23 mouse cellular contexts compared by ENCODE assay signal in the genomic region with DNA sequence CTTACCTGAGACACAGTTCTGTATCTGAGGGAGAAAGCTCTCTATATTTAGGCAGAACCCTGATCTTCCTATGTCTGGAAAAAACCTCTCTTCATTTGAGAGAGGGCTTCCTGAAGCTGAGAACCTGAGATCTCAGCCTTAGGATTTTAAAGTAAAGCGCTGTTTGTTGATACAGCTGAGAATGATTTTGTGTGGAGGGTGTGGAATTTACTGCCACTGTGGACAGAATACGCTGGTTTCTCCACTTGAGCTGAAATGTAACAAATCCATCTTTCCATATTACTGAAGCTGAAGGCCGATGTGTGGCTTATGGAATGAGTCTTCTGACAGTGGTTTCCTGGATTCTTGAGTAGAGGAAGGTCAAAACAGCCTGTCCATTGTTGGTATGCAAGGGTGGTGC.
A peak's percentile ranks its signal among the peaks of the same experiment; 100 is the strongest.
DNase-seq lines count a peak whose midpoint lies in the region; ATAC-seq lines count a peak whose summit lies in the region.
"Had no signal": no experiment of that assay in that cellular context is flagged by ENCODE, and none has a peak within 500 bp of the region (broad histone marks: within the 10 kb centered on the region; RNA-seq: fewer than 3 reads in every experiment).

No protein-coding gene starts in this region.

- H3K9ac ChIP-seq in embryonic facial prominence, embryonic 13.5 days: no peak overlapping the region
- no peak overlapping the region for H3K9ac ChIP-seq in limb, embryonic 13.5 days
- H3K9ac ChIP-seq: forebrain, embryonic 13.5 days; heart, embryonic 15.5 days; hindbrain, embryonic 13.5 days; intestine, embryonic 15.5 days had no signal

- H3K36me3 ChIP-seq in embryonic facial prominence, embryonic 13.5 days: no peaks in the 10 kb centered on the region
- H3K36me3 ChIP-seq in limb, embryonic 13.5 days: no peaks in the 10 kb centered on the region
- H3K36me3 ChIP-seq: heart, embryonic 15.5 days; hindbrain, embryonic 13.5 days; intestine, embryonic 15.5 days had no signal

- 40% methylated on average over 3 of the region's 3 CpGs for WGBS in embryonic facial prominence, embryonic 13.5 days
- WGBS in limb, embryonic 13.5 days: 52% methylated on average over 3 of the region's 3 CpGs

- DNase-seq in embryo, embryonic 11 days: peak; percentile 36
- no peak for DNase-seq in embryo, embryonic 9.5 days (ENCODE audit: extremely low spot score)
- DNase-seq in NIH3T3 (ENCODE audit: low read depth) (peak; percentile 40), MN1 (ENCODE audit: low spot score) (no peak)
- DNase-seq in left cerebral cortex, postnatal 25 days (ENCODE audit: low spot score in 2 of 2): no peak
- no peak for DNase-seq in T-cell, adult 2 months (ENCODE audit: low spot score)
- DNase-seq: adrenal gland, postnatal 10 days; cerebellum, adult 11 months; cerebellum, adult 8-10 months; cerebellum, postnatal 14 days; gastrocnemius, adult 2 months; gastrocnemius, postnatal 25 days; heart, adult 18-20 months; heart, postnatal 14 days; kidney, adult 18-20 months had no signal

- H3K4me3 ChIP-seq in embryonic facial prominence, embryonic 13.5 days: no peak overlapping the region
- no peak overlapping the region for H3K4me3 ChIP-seq in limb, embryonic 13.5 days
- H3K4me3 ChIP-seq: forebrain, embryonic 13.5 days; gastrocnemius, adult 2 months; heart, embryonic 15.5 days; hindbrain, embryonic 13.5 days; intestine, embryonic 15.5 days had no signal

- H3K4me1 ChIP-seq in embryonic facial prominence, embryonic 13.5 days: peaks cover 12% of the 10 kb centered on the region; the same call in 1 of the 2 replicates
- 0 out of 2 replicates have a peak, but pooled peaks cover 7% of the 10 kb centered on the region for H3K4me1 ChIP-seq in limb, embryonic 13.5 days
- H3K4me1 ChIP-seq: forebrain, embryonic 13.5 days; heart, embryonic 15.5 days; hindbrain, embryonic 13.5 days; intestine, embryonic 15.5 days had no signal

- no peak overlapping the region for H3K4me2 ChIP-seq in embryonic facial prominence, embryonic 13.5 days
- no peak overlapping the region for H3K4me2 ChIP-seq in limb, embryonic 13.5 days (replicated peaks)
- H3K4me2 ChIP-seq: forebrain, embryonic 13.5 days; heart, embryonic 11.5 days; heart, embryonic 15.5 days; hindbrain, embryonic 13.5 days; intestine, embryonic 15.5 days had no signal

- H3K9me3 ChIP-seq in embryonic facial prominence, embryonic 13.5 days: no peaks in the 10 kb centered on the region
- no peaks in the 10 kb centered on the region for H3K9me3 ChIP-seq in limb, embryonic 13.5 days
- H3K9me3 ChIP-seq: forebrain, embryonic 13.5 days; heart, embryonic 15.5 days; hindbrain, embryonic 13.5 days; intestine, embryonic 15.5 days had no signal

- H3K27me3 ChIP-seq in embryonic facial prominence, embryonic 13.5 days: no peaks in the 10 kb centered on the region
- no peaks in the 10 kb centered on the region for H3K27me3 ChIP-seq in limb, embryonic 13.5 days
- H3K27me3 ChIP-seq: CH12.LX; forebrain, embryonic 13.5 days; heart, embryonic 15.5 days; hindbrain, embryonic 13.5 days; intestine, embryonic 15.5 days had no signal

- peak overlapping the region; percentile 58 for H3K27ac ChIP-seq in embryonic facial prominence, embryonic 13.5 days
- H3K27ac ChIP-seq in limb, embryonic 13.5 days: 0 out of 2 replicates have a peak overlapping the region, but pooled peaks have one; percentile 0
- H3K27ac ChIP-seq: forebrain, embryonic 13.5 days; gastrocnemius, adult 2 months; heart, embryonic 15.5 days; hindbrain, embryonic 13.5 days had no signal

- ATAC-seq in embryonic facial prominence, embryonic 13.5 days (ENCODE audit: insufficient number of reproducible peaks, insufficient read depth, low FRiP score, low TSS enrichment, low read depth): no peak
- no peak for ATAC-seq in limb, embryonic 13.5 days (ENCODE audit: low FRiP score, low read depth)
- ATAC-seq: forebrain, embryonic 13.5 days; intestine, embryonic 15.5 days had no signal

- intact Hi-C loops in left cerebral cortex, postnatal 25 days (cut with DNase I): no loop called here

Comparison
In these comparisons a context has a peak if more than half of its experiments do, and no peak if none do; other contexts are left out.
1. DNase-seq: peak in embryo, embryonic 11 days (single experiment) and NIH3T3 (single experiment); none in embryo, embryonic 9.5 days (single experiment), MN1 (single experiment), left cerebral cortex, postnatal 25 days (0 of 2) and T-cell, adult 2 months (single experiment).